Mouse (Mus musculus) forebrain, embryonic 11.5 days (tissue): ENCODE results near the gene Sp3. TPM values are rescaled to one million over a fixed set of nuclear protein-coding genes. Genes with fewer than 3 reads are reported as not detected.
"Not testable (repeated sequence)": the region's sequence is repeated elsewhere in the genome, so short reads cannot be mapped to it uniquely, and the experiment has no call there.

Experiments used
- ATAC-seq: fragments of 200-750 bp; cut with Nextera tagmentation; replicated peaks from 2 replicates; pipeline ENCODE4 v1.8.0; 2017; ENCODE audit warnings: moderate TSS enrichment; ENCODE audit not compliant: low FRiP score
- DNase-seq: peaks from one replicate; pipeline ENCODE4 v3.0.0-alpha.2; 2017; ENCODE audit warnings: low spot score
- H3K27ac ChIP-seq: fragments of 300-500 bp; sonication (generic); 2 replicates; pipeline ENCODE4 v1.5.1; 2014; ENCODE audit warnings: low read depth, low read length
- H3K27me3 ChIP-seq: fragments of 300-500 bp; sonication (generic); 2 replicates; pipeline ENCODE4 v1.6.1; 2014; ENCODE audit warnings: mild to moderate bottlenecking, low read length, mixed read lengths; ENCODE audit not compliant: control insufficient read depth, insufficient read depth
- H3K36me3 ChIP-seq: fragments of 300-500 bp; sonication (generic); 2 replicates; pipeline ENCODE4 v1.6.1; 2014; ENCODE audit warnings: mild to moderate bottlenecking, low read length, moderate library complexity, mixed read lengths; ENCODE audit not compliant: control insufficient read depth, insufficient read depth
- H3K4me1 ChIP-seq: fragments of 300-500 bp; sonication (generic); replicated peaks from 2 replicates; pipeline ENCODE4 v1.6.1; 2014; ENCODE audit warnings: low read length, mixed read lengths; ENCODE audit not compliant: control insufficient read depth, insufficient read depth
- H3K4me2 ChIP-seq: fragments of 300-500 bp; sonication (generic); 2 replicates; pipeline ENCODE4 v1.6.1; 2014; ENCODE audit warnings: low read depth, mild to moderate bottlenecking, low read length, moderate library complexity, mixed read lengths; ENCODE audit not compliant: severe bottlenecking
- H3K4me3 ChIP-seq: fragments of 300-500 bp; sonication (generic); 2 replicates; pipeline ENCODE4 v1.5.1; 2014; ENCODE audit warnings: low read depth, low read length
- H3K9ac ChIP-seq: fragments of 300-500 bp; sonication (generic); 2 replicates; pipeline ENCODE4 v1.6.1; 2014; ENCODE audit warnings: low read length
- H3K9me3 ChIP-seq: fragments of 300-500 bp; sonication (generic); 2 replicates; pipeline ENCODE4 v1.6.1; 2016; ENCODE audit warnings: low read length, mixed read lengths; ENCODE audit not compliant: control insufficient read depth
- WGBS: fragments of 180-500 bp; shearing (Covaris S2); extraction: QIAGEN DNeasy Blood & Tissue Kit; methylation state at CpG from one replicate; pipeline ENCODE4 v1.1.7; 2014; 5-methylcytosine and 5-hydroxymethylcytosine counted together
- microRNA-seq: library from miRNA; unstranded; fragments of <30 nt; microRNA quantifications from one replicate; pipeline ENCODE4, GENCODE M21; 2016; ENCODE audit not compliant: insufficient number of aligned reads
- polyA plus RNA-seq: library from polyadenylated mRNA; unstranded; fragments of >200 nt; fragmentation: Nextera tagmentation; extraction: Ambion mirVana; gene quantifications from 2 replicates; pipeline ENCODE4 v1.2.1, GENCODE M21; 2014

Sp3 gene
- polyA plus RNA-seq, 1 experiment from 2014 or later = 71.5 TPM

DNA sequence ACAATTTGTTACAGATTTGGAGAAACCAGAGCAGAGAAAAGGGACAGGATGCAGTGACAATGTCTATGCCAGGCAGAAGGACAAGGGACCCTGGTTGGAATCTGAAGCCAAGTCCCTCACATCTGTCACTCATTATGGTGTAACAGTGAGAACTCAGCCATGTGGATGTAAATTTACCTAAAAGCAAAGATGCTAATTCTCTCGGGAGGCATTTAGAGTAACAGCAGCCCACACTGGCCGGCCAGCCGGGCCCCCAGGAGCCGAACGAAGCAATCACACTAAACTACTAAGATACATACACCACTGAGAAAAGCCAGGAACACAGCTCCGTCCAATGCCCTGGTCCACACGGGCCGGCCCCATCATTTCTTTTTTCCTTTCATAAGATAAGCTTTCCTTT lies 73.5 kb downstream of the Sp3 start:
- H3K27ac ChIP-seq = no peak overlapping the region
- H3K36me3 ChIP-seq = no peaks in the 10 kb centered on the region
- no peak overlapping the region for H3K4me2 ChIP-seq
- H3K27me3 ChIP-seq = no peaks in the 10 kb centered on the region
- no peak overlapping the region for H3K9ac ChIP-seq
- H3K4me3 ChIP-seq = no peak overlapping the region
- ATAC-seq (no peak), DNase-seq (no peak)
- no peaks in the 10 kb centered on the region for H3K4me1 ChIP-seq
- 55% methylated on average over 8 of the region's 8 CpGs for WGBS
- H3K9me3 ChIP-seq = no peaks in the 10 kb centered on the region

DNA sequence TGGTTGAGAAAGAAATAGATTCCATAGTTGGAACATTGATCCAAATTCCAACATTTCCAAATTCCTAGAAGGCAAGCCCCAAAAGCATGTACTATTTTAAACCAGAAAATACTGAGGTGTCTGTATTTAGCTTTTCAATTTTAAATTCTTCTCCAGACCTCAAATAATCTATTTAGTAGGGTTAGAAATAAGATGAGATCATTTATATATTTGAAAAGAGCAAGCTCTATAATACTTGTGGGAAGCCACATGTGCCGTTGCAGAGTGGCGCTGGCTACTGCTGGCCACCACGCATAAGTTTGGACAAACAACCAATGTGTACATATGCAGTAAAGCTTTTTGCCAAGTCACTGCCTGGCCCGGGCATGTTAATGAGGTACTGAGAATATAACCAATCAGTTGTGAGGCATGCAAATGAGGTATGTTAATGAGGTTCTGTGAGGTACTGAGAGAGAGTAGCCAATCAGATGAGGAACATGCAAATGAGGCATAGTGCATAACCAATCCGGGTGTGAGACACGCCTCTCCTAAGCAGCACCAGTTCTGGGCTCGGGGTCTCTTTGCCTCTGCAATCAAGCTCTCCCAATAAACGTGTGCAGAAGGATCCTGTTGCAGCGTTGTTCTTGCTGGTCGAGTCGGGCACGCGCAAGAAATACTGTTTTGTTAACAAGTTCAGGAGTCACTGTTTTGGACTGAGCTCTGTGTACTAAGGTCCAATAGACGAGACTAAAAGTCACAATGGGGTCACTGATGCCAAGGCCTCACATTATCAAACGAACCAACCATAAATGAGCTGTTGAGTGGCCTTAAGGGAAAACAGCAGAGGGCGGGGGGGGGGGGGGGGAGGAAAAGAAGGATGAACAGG lies 77.2 kb downstream of the Sp3 start:
- not testable (repeated sequence) for H3K9me3 ChIP-seq, ATAC-seq
- WGBS = 90% methylated on average over 16 of the region's 16 CpGs

GRCm38 (mm10) chr2:72898782-72899305 lies 81.4 kb downstream of the Sp3 start:
- Histone ChIP-seq H3K27me3 (no peaks in the 10 kb centered on the region), H3K4me3 (no peak overlapping the region), H3K4me2 (no peak overlapping the region), H3K4me1 (no peaks in the 10 kb centered on the region), H3K9me3 (no peaks in the 10 kb centered on the region; the same call in 1 of the 2 replicates), H3K27ac (no peak overlapping the region), H3K36me3 (no peaks in the 10 kb centered on the region), H3K9ac (no peak overlapping the region)
- ATAC-seq (no peak), DNase-seq (no peak)
- WGBS = 99% methylated on average over 2 of the region's 2 CpGs

More for the DNA sequence above, 77.2 kb downstream of the Sp3 start:
- H3K4me1 ChIP-seq, H3K27me3 ChIP-seq, H3K4me2 ChIP-seq, H3K36me3 ChIP-seq, H3K4me3 ChIP-seq, DNase-seq, H3K9ac ChIP-seq, H3K27ac ChIP-seq: not testable (repeated sequence)

DNA sequence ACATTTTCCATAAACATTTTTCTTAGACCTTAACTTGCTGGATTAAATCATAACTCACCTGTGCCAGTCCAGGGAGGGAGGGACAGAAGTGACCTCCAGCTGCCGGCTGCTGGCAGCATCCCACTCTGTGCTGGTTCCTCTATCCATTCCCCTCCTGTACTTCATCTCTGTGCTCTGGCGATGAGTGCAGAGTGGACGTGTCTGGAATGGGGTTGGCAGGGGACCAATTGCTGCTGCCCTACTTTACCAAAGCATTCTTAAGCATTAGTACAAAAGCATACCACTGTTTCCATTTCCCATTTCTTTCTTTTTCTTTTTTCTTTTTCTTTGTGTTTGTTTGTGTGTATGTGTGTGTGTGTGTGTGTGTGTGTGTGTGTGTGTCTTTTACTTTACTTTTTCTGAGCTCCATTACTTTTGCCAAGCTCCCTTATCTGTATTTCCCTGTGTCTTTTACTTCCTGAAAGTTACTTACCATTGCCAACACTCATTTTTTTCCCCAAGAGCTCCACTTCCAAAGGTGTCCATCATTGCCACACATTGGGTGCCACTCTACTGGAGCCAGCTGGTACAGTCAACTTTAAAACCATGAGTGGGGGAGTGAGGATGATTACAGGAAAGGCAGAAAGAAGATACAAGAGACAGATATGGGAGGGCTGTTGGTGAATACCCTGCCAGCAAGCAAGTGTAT lies 82.0 kb downstream of the Sp3 start:
- H3K27me3 ChIP-seq = no peaks in the 10 kb centered on the region
- H3K4me2 ChIP-seq = no peak overlapping the region
- no peak overlapping the region for H3K9ac ChIP-seq
- no peaks in the 10 kb centered on the region for H3K4me1 ChIP-seq
- WGBS = 84% methylated on average over 3 of the region's 3 CpGs
- H3K4me3 ChIP-seq = no peak overlapping the region
- H3K9me3 ChIP-seq = no peaks in the 10 kb centered on the region; the same call in 1 of the 2 replicates
- ATAC-seq = no peak
- no peak overlapping the region for H3K27ac ChIP-seq
- DNase-seq = no peak
- H3K36me3 ChIP-seq = no peaks in the 10 kb centered on the region

GRCm38 (mm10) chr2:72889806-72890205 lies 90.4 kb downstream of the Sp3 start:
- H3K9me3 ChIP-seq = no peaks in the 10 kb centered on the region
- no peak for ATAC-seq
- H3K9ac ChIP-seq = no peak overlapping the region

More at GRCm38 (mm10) chr2:72889806-72890205, 90.4 kb downstream of the Sp3 start:
- no peak overlapping the region for H3K4me3 ChIP-seq
- no peaks in the 10 kb centered on the region for H3K27me3 ChIP-seq
- no peak overlapping the region for H3K27ac ChIP-seq
- no peaks in the 10 kb centered on the region for H3K4me1 ChIP-seq
- DNase-seq = no peak
- H3K4me2 ChIP-seq = no peak overlapping the region
- no peaks in the 10 kb centered on the region for H3K36me3 ChIP-seq

Small RNA genes within 50 kb of the gene (microRNA-seq; reads per million reads assigned to microRNA genes)
- not detected for gene Gm25960

Other genes with a start within 250 kb of the Sp3 start
- gene Gm11084, start 6.3 kb upstream of the Sp3 start, polyA plus RNA-seq = not detected in 2 replicates
- 99.8 and 110 TPM in 2 replicates for gene Ola1, start 238.5 kb upstream of the Sp3 start, polyA plus RNA-seq